9 mouse cellular contexts compared by ENCODE assay signal in genomic region chr3:108855371-108855770, GRCm38 (mm10). TPM values are rescaled to one million over a fixed set of nuclear protein-coding genes. Genes with fewer than 3 reads are reported as not detected.
A peak's percentile ranks its signal among the peaks of the same experiment; 100 is the strongest.
DNase-seq lines count a peak whose midpoint lies in the region; ATAC-seq and TF ChIP-seq lines count a peak whose summit lies in the region.
"Had no signal": no experiment of that assay in that cellular context is flagged by ENCODE, and none has a peak within 500 bp of the region (broad histone marks: within the 10 kb centered on the region; RNA-seq: fewer than 3 reads in every experiment).

No protein-coding gene starts in this region.

- no peak for TF ChIP-seq POLR2A in brain, embryonic 14.5 days (IDR thresholded peaks at IDR 0.05; ENCODE audit: borderline replicate concordance, extremely low read depth, insufficient read depth, insufficient read length, poor library complexity, severe bottlenecking)

- 53% methylated on average over 12 of the region's 12 CpGs for WGBS in limb, embryonic 13.5 days
- 59% methylated on average over 12 of the region's 12 CpGs for WGBS in limb, embryonic 10.5 days

- TF ChIP-seq CTCF in brain, embryonic 14.5 days (IDR thresholded peaks at IDR 0.05; ENCODE audit: borderline replicate concordance, extremely low read depth, insufficient read depth, insufficient read length), result no peak

- peaks cover 52% of the 10 kb centered on the region for H3K4me1 ChIP-seq in limb, embryonic 13.5 days
- H3K4me1 ChIP-seq in limb, embryonic 10.5 days, result peaks cover 44% of the 10 kb centered on the region

- H3K36me3 ChIP-seq in limb, embryonic 13.5 days, result no peaks in the 10 kb centered on the region
- H3K36me3 ChIP-seq in limb, embryonic 10.5 days, result no peaks in the 10 kb centered on the region
- H3K36me3 ChIP-seq: liver, embryonic 15.5 days had no signal

- no peak overlapping the region for H3K4me2 ChIP-seq in limb, embryonic 13.5 days (replicated peaks)
- H3K4me2 ChIP-seq: liver, embryonic 15.5 days had no signal

- H3K9ac ChIP-seq in limb, embryonic 13.5 days, result no peak overlapping the region
- H3K9ac ChIP-seq: liver, embryonic 15.5 days had no signal

- H3K9me3 ChIP-seq in limb, embryonic 13.5 days, result no peaks in the 10 kb centered on the region
- H3K9me3 ChIP-seq in limb, embryonic 10.5 days (replicated peaks), result no peaks in the 10 kb centered on the region
- H3K9me3 ChIP-seq: liver, embryonic 15.5 days had no signal

- peak overlapping the region; percentile 33; the same call in 1 of the 2 replicates for H3K27ac ChIP-seq in limb, embryonic 13.5 days
- H3K27ac ChIP-seq in limb, embryonic 10.5 days, result no peak overlapping the region
- H3K27ac ChIP-seq: liver, embryonic 15.5 days had no signal

- no peaks in the 10 kb centered on the region for H3K27me3 ChIP-seq in limb, embryonic 13.5 days
- H3K27me3 ChIP-seq in limb, embryonic 10.5 days (ENCODE audit: low read depth, poor library complexity, severe bottlenecking), result no peaks in the 10 kb centered on the region
- H3K27me3 ChIP-seq: liver, embryonic 15.5 days had no signal

- H3K4me3 ChIP-seq in limb, embryonic 13.5 days, result no peak overlapping the region
- no peak overlapping the region for H3K4me3 ChIP-seq in limb, embryonic 10.5 days
- H3K4me3 ChIP-seq: liver, embryonic 15.5 days had no signal

- ATAC-seq in limb, embryonic 13.5 days (ENCODE audit: low FRiP score, low read depth), result no peak
- peak; percentile 83 for ATAC-seq in granulocyte monocyte progenitor cell, adult 5-6 weeks (replicated peaks; ENCODE audit: poor library complexity, severe bottlenecking)
- no peak for ATAC-seq in erythroid progenitor cell, adult 5-6 weeks (replicated peaks; ENCODE audit: low FRiP score, poor library complexity, severe bottlenecking)

- no peak for DNase-seq in limb, embryonic 10.5 days (ENCODE audit: low spot score)
- DNase-seq in brain, embryonic 14.5 days (ENCODE audit: low read depth), result peak; percentile 80
- DNase-seq in layer of hippocampus, adult 18-20 months (ENCODE audit: low spot score in 2 of 2), result peak; percentile 88 to 96
- peak; percentile 60 for DNase-seq in lung, postnatal 10 days
- DNase-seq in skeletal muscle tissue, adult 2 months (ENCODE audit: low read depth, low spot score), result peak; percentile 75

RNA-seq across cellular contexts. Expression of gene Stxbp3, which starts 15.0 kb away (rescaled TPM):
- 38.6 and 38.8 TPM in 2 replicates for polyA plus RNA-seq in limb, embryonic 13.5 days (2015; fragmentation: Nextera tagmentation; extraction: Ambion mirVana)
- 20.8 and 24.6 TPM in 2 replicates for polyA plus RNA-seq in limb, embryonic 10.5 days (2016; fragmentation: Nextera tagmentation; extraction: Ambion mirVana)
- 9.9 and 11.8 TPM in 2 replicates for polyA plus RNA-seq in brain, embryonic 14.5 days (2012; rRNA removed)
- total RNA-seq in granulocyte monocyte progenitor cell, adult 5-6 weeks (2014; fragmentation: Nextera tagmentation), result 23.5 and 28.7 TPM in 2 replicates
- 21.6 and 26.2 TPM in 2 replicates for total RNA-seq in granulocyte monocyte progenitor cell, adult 5-6 weeks (2017)
- total RNA-seq in layer of hippocampus, adult 18-20 months (2021), result 10 to 100 TPM; 24.7 to 28.4 TPM
- total RNA-seq in erythroid progenitor cell, adult 5-6 weeks (2015; ENCODE audit: low replicate concordance), result 32.8 and 49.9 TPM in 2 replicates
- total RNA-seq in erythroid progenitor cell, adult 5-6 weeks (2017; ENCODE audit: low replicate concordance), result 33.5 and 51.2 TPM in 2 replicates

RNA-seq across cellular contexts. Expression of gene Fndc7, which starts 34.4 kb away (rescaled TPM):
- 0.09 and 0.23 TPM in 2 replicates for polyA plus RNA-seq in limb, embryonic 13.5 days (2015; fragmentation: Nextera tagmentation; extraction: Ambion mirVana)
- polyA plus RNA-seq in limb, embryonic 10.5 days (2016; fragmentation: Nextera tagmentation; extraction: Ambion mirVana), result 0.14 TPM in 1 of 2 replicates, not detected in the other
- polyA plus RNA-seq in brain, embryonic 14.5 days (2012; rRNA removed), result 0.09 and 0.11 TPM in 2 replicates
- 0.21 TPM in 1 of 2 replicates, not detected in the other for total RNA-seq in granulocyte monocyte progenitor cell, adult 5-6 weeks (2014; fragmentation: Nextera tagmentation)
- total RNA-seq in granulocyte monocyte progenitor cell, adult 5-6 weeks (2017), result 0.05 TPM in 1 of 2 replicates, not detected in the other
- under 1 TPM in 1 of 2 experiments, not detected in 1; 0.10 TPM for total RNA-seq in layer of hippocampus, adult 18-20 months (2021)
- not detected in 2 replicates for total RNA-seq in erythroid progenitor cell, adult 5-6 weeks (2015; ENCODE audit: low replicate concordance)
- not detected in 2 replicates for total RNA-seq in erythroid progenitor cell, adult 5-6 weeks (2017; ENCODE audit: low replicate concordance)

RNA-seq across cellular contexts. Expression of gene Prpf38b, which starts 56.2 kb away (rescaled TPM):
- polyA plus RNA-seq in limb, embryonic 13.5 days (2015; fragmentation: Nextera tagmentation; extraction: Ambion mirVana), result 82.3 and 90.7 TPM in 2 replicates
- polyA plus RNA-seq in limb, embryonic 10.5 days (2016; fragmentation: Nextera tagmentation; extraction: Ambion mirVana), result 69.9 and 72.6 TPM in 2 replicates
- 68.0 and 78.4 TPM in 2 replicates for polyA plus RNA-seq in brain, embryonic 14.5 days (2012; rRNA removed)
- total RNA-seq in granulocyte monocyte progenitor cell, adult 5-6 weeks (2014; fragmentation: Nextera tagmentation), result 113 and 174 TPM in 2 replicates
- total RNA-seq in granulocyte monocyte progenitor cell, adult 5-6 weeks (2017), result 211 and 237 TPM in 2 replicates
- 10 to 100 TPM; 44.4 to 50.6 TPM for total RNA-seq in layer of hippocampus, adult 18-20 months (2021)
- total RNA-seq in erythroid progenitor cell, adult 5-6 weeks (2015; ENCODE audit: low replicate concordance), result 106 and 128 TPM in 2 replicates
- 197 and 285 TPM in 2 replicates for total RNA-seq in erythroid progenitor cell, adult 5-6 weeks (2017; ENCODE audit: low replicate concordance)
